Mouse (Mus musculus): ENCODE measurements at regions not wholly inside any gene's neighbourhood (a gene's known extent, or its start where the extent isn't known, plus 50 kb on each side); places are given as distances from the start of the nearest gene placed in this dataset.

DNA sequence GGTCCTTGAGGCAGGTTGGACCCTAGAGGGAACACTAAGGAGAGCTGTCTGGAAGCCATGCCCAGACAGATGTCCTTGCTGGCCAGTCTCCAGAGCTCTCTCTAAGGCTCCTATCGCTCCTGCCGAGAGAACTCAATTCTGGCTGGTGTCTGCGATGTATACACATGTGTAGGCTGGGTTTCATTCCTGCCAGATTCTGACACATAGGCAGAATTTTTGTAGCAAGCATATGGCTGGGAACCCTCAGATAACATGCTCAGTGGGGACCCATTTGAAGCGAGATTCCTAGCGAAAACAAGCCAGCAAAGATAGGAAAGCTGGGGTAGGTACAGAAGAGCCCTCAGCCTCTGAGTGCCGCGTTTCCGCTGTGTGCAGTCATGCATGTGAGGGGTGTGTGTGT is 242.9 kb upstream of the Gjb5 start:
- TF ChIP-seq POLR2A (IDR thresholded peaks at IDR 0.05; ENCODE audit: borderline replicate concordance, extremely low read depth, insufficient read depth, insufficient read length, poor library complexity, severe bottlenecking) (no peak), CTCF (IDR thresholded peaks at IDR 0.05; ENCODE audit: borderline replicate concordance, extremely low read depth, insufficient read depth, insufficient read length) (no peak)
